Mouse (Mus musculus): Measurements from ENCODE around the gene Tns3. TPM values are rescaled to one million over a fixed set of nuclear protein-coding genes. Genes with fewer than 3 reads are reported as not detected.
A peak's percentile ranks its signal among the peaks of the same experiment; 100 is the strongest.

Tns3 gene
- total and polyA plus RNA-seq, 2 experiments, result 12.8 to 15.3 TPM

DNA sequence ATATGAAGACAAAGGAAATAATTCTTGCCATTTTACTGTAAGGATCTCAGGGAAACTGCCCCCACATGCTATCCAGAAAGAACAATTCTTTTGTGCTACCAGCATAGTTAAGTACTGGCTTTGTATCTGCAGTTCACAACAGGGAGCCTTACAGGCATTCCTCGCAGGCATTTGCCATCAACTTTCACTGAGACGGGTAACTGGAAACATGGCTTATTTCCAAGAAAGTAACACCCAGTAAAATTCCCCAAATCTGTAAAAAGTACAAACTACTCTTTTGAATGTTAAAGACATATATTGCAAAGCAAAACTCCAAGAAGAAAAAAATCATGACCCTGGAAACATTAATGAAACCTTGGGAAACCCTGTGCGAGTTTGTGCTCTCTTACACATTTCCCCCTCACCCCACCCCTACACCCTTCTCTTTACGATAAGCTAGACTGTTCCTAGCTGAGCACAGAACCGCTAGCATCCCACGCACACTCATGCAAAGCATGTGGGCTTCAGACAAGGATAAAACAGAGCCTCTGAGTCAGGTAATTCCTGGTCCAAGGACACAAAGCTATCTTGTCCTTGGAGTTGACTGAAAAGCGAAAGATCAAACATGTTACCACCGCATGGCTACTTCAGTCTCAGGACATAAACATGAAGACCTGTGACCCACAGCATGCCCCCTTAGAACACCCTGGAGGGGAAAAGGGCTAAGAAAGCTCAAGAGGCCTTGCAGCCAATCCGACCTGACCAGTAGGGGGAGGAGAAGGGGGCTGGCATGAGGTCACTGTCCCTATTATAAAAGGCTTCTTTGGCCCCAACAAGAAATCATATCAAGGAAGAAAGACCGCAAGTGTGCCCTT is 11.3 kb downstream of the Tns3 start:
- Histone ChIP-seq H3K79me2 (ENCODE audit: control insufficient read depth, insufficient read depth, low read length) (peaks cover 18% of the 10 kb centered on the region), H3K4me1 (ENCODE audit: control insufficient read depth, insufficient read depth, low read length) (peaks cover 7% of the 10 kb centered on the region), H3K27me3 (ENCODE audit: control insufficient read depth, insufficient read depth, low read length) (no peaks in the 10 kb centered on the region), H3K27ac (replicated peaks; ENCODE audit: insufficient read depth, low read depth, low read length) (no peak overlapping the region), H3K36me3 (ENCODE audit: control insufficient read depth, insufficient read depth, low read length) (no peaks in the 10 kb centered on the region), H3K9ac (ENCODE audit: low read depth, low read length) (no peak overlapping the region), H3K4me3 (ENCODE audit: insufficient read depth, low read depth, low read length) (no peak overlapping the region)
- 85% methylated on average over 10 of the region's 10 CpGs for WGBS
- DNase-seq (ENCODE audit: extremely low read depth, low read depth, low spot score), result no peak
- 0 out of 2 replicates have a peak, but pooled peaks have one; percentile 2 for TF ChIP-seq CTCF (IDR thresholded peaks at IDR 0.05; ENCODE audit: low read depth, low read length)
- TF ChIP-seq POLR2A (IDR thresholded peaks at IDR 0.05; ENCODE audit: extremely low read depth, insufficient read depth, low read length), result no peak

DNA sequence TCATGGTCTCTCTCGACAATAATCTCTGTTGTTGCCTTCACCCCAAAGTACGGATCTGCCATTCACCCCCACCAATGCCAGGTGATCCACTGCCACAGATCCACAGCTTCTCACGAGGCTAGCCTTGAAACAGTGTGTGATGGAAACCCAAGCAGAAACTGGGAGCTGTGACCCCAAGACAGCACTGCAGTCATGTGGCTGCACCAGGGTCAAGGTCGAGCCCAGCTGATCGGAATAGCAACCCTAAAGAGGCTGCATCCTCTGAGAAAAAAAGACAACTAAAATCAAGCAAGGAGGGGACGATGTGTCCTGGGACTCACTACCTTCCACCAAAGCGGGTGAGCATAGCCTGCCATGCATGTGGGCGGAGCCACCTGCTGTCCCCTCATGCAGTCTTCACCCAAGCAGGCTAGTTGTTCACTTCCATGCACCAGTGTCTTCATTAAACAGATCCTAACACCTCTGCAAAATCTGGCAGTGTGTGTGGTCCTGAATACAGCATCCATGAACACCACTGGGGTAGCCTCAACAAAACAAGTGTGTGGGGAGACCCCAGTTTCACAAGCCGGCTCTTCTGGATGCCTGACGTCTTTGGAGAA is 12.1 kb downstream of the Tns3 start:
- no peak overlapping the region for H3K4me3 ChIP-seq (ENCODE audit: insufficient read depth, low read depth, low read length)
- DNase-seq (ENCODE audit: extremely low read depth, low read depth, low spot score), result no peak
- H3K9ac ChIP-seq (ENCODE audit: low read depth, low read length), result no peak overlapping the region
- no peaks in the 10 kb centered on the region for H3K36me3 ChIP-seq (ENCODE audit: control insufficient read depth, insufficient read depth, low read length)
- no peak for TF ChIP-seq POLR2A (IDR thresholded peaks at IDR 0.05; ENCODE audit: extremely low read depth, insufficient read depth, low read length)
- no peak for TF ChIP-seq CTCF (IDR thresholded peaks at IDR 0.05; ENCODE audit: low read depth, low read length)
- no peak overlapping the region for H3K27ac ChIP-seq (replicated peaks; ENCODE audit: insufficient read depth, low read depth, low read length)
- peaks cover 7% of the 10 kb centered on the region for H3K4me1 ChIP-seq (ENCODE audit: control insufficient read depth, insufficient read depth, low read length)
- H3K27me3 ChIP-seq (ENCODE audit: control insufficient read depth, insufficient read depth, low read length), result no peaks in the 10 kb centered on the region
- WGBS, result 90% methylated on average over 10 of the region's 10 CpGs
- H3K79me2 ChIP-seq (ENCODE audit: control insufficient read depth, insufficient read depth, low read length), result peaks cover 20% of the 10 kb centered on the region

DNA sequence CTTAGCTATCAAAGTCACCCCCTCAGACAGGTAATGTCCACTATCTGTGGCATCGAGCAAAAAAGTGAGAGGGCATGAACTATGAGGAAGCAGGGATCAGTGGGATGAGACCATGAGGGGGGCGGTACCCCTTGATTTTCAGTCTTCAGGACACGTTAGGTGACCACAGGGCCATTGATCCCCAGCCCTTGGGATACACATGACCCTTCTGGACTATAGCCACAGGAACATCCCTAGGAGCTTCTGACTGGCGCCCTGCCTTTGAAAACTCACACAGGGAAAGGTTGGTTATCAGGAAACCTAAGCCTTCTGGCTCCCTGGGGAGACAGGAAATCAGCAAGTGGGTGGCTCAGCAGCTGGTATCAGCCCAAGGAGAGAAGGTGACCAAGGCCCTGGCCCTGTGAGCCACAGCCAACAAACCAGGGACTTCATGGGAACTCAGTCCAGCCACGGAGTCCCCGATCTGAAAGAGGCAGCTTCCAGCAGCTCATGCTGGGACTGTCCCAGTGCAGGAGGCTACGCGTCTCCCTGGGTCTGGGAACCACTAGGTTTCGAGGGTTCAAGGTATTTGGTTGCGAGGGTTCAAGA is 12.8 kb downstream of the Tns3 start:
- peak; percentile 49 for DNase-seq (ENCODE audit: extremely low read depth, low read depth, low spot score)
- H3K9ac ChIP-seq (ENCODE audit: low read depth, low read length), result no peak overlapping the region
- no peaks in the 10 kb centered on the region for H3K36me3 ChIP-seq (ENCODE audit: control insufficient read depth, insufficient read depth, low read length)
- H3K4me3 ChIP-seq (ENCODE audit: insufficient read depth, low read depth, low read length), result no peak overlapping the region
- WGBS, result 66% methylated on average over 10 of the region's 10 CpGs
- TF ChIP-seq CTCF (IDR thresholded peaks at IDR 0.05; ENCODE audit: low read depth, low read length) (no peak), POLR2A (IDR thresholded peaks at IDR 0.05; ENCODE audit: extremely low read depth, insufficient read depth, low read length) (no peak)
- H3K4me1 ChIP-seq (ENCODE audit: control insufficient read depth, insufficient read depth, low read length), result peaks cover 7% of the 10 kb centered on the region
- no peaks in the 10 kb centered on the region for H3K27me3 ChIP-seq (ENCODE audit: control insufficient read depth, insufficient read depth, low read length)
- peaks cover 18% of the 10 kb centered on the region for H3K79me2 ChIP-seq (ENCODE audit: control insufficient read depth, insufficient read depth, low read length)
- no peak overlapping the region for H3K27ac ChIP-seq (replicated peaks; ENCODE audit: insufficient read depth, low read depth, low read length)

DNA sequence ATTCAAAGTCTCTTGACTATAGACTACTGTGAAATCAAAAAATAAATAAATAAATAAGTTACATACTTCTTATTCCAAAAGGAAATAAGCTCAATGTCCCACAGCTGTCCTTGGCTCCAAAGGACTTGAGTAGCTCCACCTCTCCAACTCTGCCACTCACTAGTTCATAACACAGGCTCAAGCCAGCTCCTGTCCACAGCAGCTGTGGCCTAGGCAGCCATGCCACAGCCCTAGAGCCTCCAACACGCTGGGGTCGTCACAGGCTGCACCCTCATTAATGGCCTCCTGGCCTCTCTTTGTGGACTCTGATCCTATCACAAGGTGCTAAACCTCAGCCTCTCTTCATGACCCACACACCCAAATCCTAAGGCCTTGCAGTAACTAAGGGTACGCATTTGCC is 18.7 kb downstream of the Tns3 start:
- Histone ChIP-seq H3K36me3 (ENCODE audit: control insufficient read depth, insufficient read depth, low read length) (no peaks in the 10 kb centered on the region), H3K4me1 (ENCODE audit: control insufficient read depth, insufficient read depth, low read length) (peaks cover 2% of the 10 kb centered on the region), H3K4me3 (ENCODE audit: insufficient read depth, low read depth, low read length) (no peak overlapping the region), H3K9ac (ENCODE audit: low read depth, low read length) (no peak overlapping the region), H3K79me2 (ENCODE audit: control insufficient read depth, insufficient read depth, low read length) (peaks cover 24% of the 10 kb centered on the region), H3K27me3 (ENCODE audit: control insufficient read depth, insufficient read depth, low read length) (no peaks in the 10 kb centered on the region), H3K27ac (replicated peaks; ENCODE audit: insufficient read depth, low read depth, low read length) (no peak overlapping the region)
- TF ChIP-seq CTCF (IDR thresholded peaks at IDR 0.05; ENCODE audit: low read depth, low read length) (no peak), POLR2A (IDR thresholded peaks at IDR 0.05; ENCODE audit: extremely low read depth, insufficient read depth, low read length) (no peak)
- no peak for DNase-seq (ENCODE audit: extremely low read depth, low read depth, low spot score)
- 83% methylated on average over 3 of the region's 3 CpGs for WGBS

DNA sequence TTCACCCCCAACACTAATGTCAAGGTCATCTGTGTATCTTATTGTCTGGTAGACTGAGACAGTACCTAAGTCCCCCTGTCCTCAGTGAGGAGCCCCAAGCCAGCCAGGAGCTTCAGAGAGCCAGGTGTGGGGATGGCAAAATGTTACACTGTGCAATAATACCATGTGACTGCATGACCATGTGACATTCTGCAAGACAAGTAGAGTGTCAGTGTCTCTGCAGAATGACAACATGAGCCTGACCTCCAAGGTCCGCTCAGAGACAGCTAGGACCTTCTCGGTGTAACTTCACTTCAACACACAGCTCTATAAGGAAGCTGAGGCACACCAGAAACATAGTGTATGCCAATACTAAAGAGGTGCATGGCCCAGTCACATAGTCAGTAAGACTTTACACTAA is 20.1 kb downstream of the Tns3 start:
- H3K27me3 ChIP-seq (ENCODE audit: control insufficient read depth, insufficient read depth, low read length), result no peaks in the 10 kb centered on the region
- peaks cover 25% of the 10 kb centered on the region for H3K79me2 ChIP-seq (ENCODE audit: control insufficient read depth, insufficient read depth, low read length)
- H3K4me1 ChIP-seq (ENCODE audit: control insufficient read depth, insufficient read depth, low read length), result peaks cover 4% of the 10 kb centered on the region
- H3K36me3 ChIP-seq (ENCODE audit: control insufficient read depth, insufficient read depth, low read length), result no peaks in the 10 kb centered on the region
- 85% methylated on average over 2 of the region's 2 CpGs for WGBS
- no peak for TF ChIP-seq POLR2A (IDR thresholded peaks at IDR 0.05; ENCODE audit: extremely low read depth, insufficient read depth, low read length)
- no peak for TF ChIP-seq CTCF (IDR thresholded peaks at IDR 0.05; ENCODE audit: low read depth, low read length)
- DNase-seq (ENCODE audit: extremely low read depth, low read depth, low spot score), result peak; percentile 34
- H3K27ac ChIP-seq (replicated peaks; ENCODE audit: insufficient read depth, low read depth, low read length), result no peak overlapping the region
- no peak overlapping the region for H3K9ac ChIP-seq (ENCODE audit: low read depth, low read length)
- no peak overlapping the region for H3K4me3 ChIP-seq (ENCODE audit: insufficient read depth, low read depth, low read length)
